17 mouse cellular contexts compared by ENCODE assay signal in genomic region chr9:120946131-120946530, GRCm38 (mm10).
"Had no signal": no experiment of that assay in that cellular context is flagged by ENCODE, and none has a peak within 500 bp of the region (broad histone marks: within the 10 kb centered on the region; RNA-seq: fewer than 3 reads in every experiment).

No protein-coding gene starts in this region.

- H3K9me3 ChIP-seq: lung, embryonic 15.5 days; megakaryocyte, embryonic 14.5 days; midbrain, embryonic 13.5 days; midbrain, embryonic 15.5 days; neural tube, embryonic 12.5 days; stomach, embryonic 15.5 days had no signal

- H3K4me3 ChIP-seq: lung, embryonic 15.5 days; megakaryocyte, embryonic 14.5 days; midbrain, embryonic 13.5 days; midbrain, embryonic 15.5 days; neural tube, embryonic 12.5 days; stomach, embryonic 15.5 days had no signal

- ATAC-seq: lung, postnatal 0 days; midbrain, embryonic 13.5 days; midbrain, embryonic 15.5 days had no signal

- H3K9ac ChIP-seq: lung, embryonic 15.5 days; midbrain, embryonic 13.5 days; midbrain, embryonic 15.5 days; neural tube, embryonic 12.5 days; stomach, embryonic 15.5 days had no signal

- DNase-seq: lung, adult 2 months; lung, postnatal 14 days; lung, postnatal 36 days; right cerebral cortex, postnatal 14 days; thymus, adult 2 months; thymus, postnatal 25 days; thymus, postnatal 4 days had no signal

- H3K4me2 ChIP-seq: lung, embryonic 15.5 days; midbrain, embryonic 11.5 days; midbrain, embryonic 13.5 days; midbrain, embryonic 15.5 days; neural tube, embryonic 12.5 days; stomach, embryonic 15.5 days had no signal

- H3K27me3 ChIP-seq: lung, embryonic 15.5 days; megakaryocyte, embryonic 14.5 days; midbrain, embryonic 13.5 days; midbrain, embryonic 15.5 days; neural tube, embryonic 12.5 days; stomach, embryonic 15.5 days had no signal

- H3K27ac ChIP-seq: lung, embryonic 15.5 days; macrophage; midbrain, embryonic 13.5 days; midbrain, embryonic 15.5 days; neural tube, embryonic 12.5 days; stomach, embryonic 15.5 days; stomach, postnatal 0 days had no signal
